Mouse (Mus musculus) layer of hippocampus, adult 18-20 months (tissue): ENCODE results near the gene Scyl1. TPM values are rescaled to one million over a fixed set of nuclear protein-coding genes. Genes with fewer than 3 reads are reported as not detected.

ENCODE experiments used
- DNase-seq, 2 experiments: peaks; one replicate each; pipeline ENCODE4 v3.0.0; 2022; ENCODE audit warnings: low spot score in 2 of 2
- total RNA-seq, 2 experiments: library from RNA; stranded (reverse); gene quantifications; 2 replicates each; pipeline ENCODE4 v1.2.3; 2021

Scyl1 gene
- total RNA-seq, 2 experiments from 2014 or later, result 77.3 to 80.3 TPM

GRCm38 (mm10) chr19:5803041-5803880, 32.0 kb upstream of the Scyl1 start:
- DNase-seq, result peak; percentile 98 to 99

DNA sequence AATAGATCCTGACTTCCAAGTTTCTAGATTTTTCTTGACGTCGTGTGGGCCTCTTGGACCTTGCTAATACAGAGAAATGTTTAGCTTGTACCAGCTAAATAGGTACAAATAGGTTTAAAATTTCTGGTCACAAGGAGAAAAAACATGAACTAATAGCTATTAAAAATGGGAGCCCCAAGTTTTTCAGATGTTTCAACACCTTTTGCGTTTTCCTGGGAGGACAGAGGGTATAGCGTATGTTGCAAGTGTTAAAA, 31.5 kb upstream of the Scyl1 start:
- no peak for DNase-seq

DNA sequence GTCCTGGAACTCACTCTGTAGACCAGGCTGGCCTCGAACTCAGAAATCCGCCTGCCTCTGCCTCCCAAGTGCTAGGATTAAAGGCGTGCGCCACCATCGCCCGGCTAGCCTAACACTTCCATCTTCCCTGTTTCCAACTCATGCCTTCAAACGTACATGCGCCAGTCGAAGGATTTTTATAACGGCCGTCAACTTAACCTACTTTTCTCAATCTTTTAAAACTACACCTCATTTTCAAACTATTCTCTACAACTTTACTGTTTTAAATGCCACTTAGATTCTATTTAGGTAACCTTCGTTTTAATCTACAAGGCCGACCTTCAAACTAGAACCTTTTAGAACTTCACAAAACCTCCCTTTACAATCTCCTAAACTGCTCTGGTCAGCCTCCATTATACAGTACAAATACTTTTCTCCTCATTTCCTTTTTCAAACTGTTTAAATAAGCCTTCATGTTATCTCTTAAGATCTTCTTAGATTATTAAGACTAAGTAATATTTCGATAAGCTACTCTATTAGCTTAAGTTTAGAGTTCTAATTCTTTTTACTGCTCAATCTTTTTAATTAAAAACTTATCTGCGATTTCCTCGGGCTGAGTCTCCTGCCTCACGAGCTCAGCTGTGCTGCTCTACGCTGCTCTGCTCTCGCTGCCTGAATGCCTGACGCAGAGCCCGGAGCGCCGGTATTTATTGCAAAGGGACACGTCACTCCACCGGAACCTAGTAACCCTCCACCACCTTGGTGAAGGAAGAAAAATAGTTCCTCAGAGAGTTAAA, 31.0 kb upstream of the Scyl1 start:
- peak; percentile 93 to 98 for DNase-seq

GRCm38 (mm10) chr19:5801432-5801964, 30.3 kb upstream of the Scyl1 start:
- DNase-seq, result no peak

GRCm38 (mm10) chr19:5800632-5801431, 29.6 kb upstream of the Scyl1 start:
- DNase-seq, result no peak

DNA sequence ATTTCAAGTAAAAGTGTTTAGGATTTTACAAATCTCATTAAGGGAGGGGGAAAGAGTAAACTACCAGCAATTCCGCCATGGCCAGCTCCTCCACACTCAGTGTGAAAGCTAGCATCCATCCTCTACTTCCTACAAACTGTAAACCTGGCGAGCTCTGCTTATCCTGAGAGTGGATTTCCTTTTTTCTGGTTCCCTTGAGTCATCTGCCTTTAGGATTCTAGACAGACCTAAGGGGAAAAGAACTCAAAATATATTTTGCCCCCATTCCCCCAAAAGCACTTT, 29.1 kb upstream of the Scyl1 start:
- no peak for DNase-seq

- DNase-seq, result no peak
These were observed 28.5 kb upstream of the Scyl1 start for GRCm38 (mm10) chr19:5799566-5800349.

GRCm38 (mm10) chr19:5798700-5799479, 27.7 kb upstream of the Scyl1 start:
- peak in 1 of 2 experiments; percentile 22 for DNase-seq

DNA sequence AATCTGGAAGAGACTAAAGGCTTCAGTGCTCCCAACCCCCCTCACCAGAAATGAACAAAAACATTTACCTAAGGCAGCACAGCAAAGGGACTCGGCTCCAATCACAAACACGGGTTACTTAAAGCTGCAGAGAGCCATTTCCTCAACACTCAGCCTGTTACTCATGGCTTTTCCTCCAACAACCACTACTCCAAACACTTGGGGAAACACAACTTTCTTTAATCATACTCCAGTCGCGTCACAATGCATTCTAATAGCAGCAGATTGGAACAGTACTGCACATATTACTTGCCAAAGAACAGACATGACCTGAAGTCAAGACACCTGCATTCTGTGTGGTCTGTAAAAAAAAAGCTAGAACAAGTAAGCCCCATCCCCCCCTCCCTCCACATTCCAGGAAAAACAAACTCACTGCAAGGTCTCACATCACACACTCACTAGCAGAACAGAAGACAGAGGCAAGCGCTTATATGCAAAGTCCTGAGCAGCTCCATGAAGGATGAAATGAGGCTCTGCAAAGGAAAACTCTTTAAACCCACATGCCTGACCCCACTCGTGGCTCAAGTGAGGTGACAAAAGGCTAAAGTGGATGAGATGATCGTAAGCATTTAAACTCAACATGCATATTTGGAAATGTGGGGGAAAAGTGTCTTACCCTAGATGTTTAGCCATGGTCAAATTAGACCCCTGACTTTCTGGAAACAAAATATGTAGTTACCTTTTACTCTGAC, 26.3 kb upstream of the Scyl1 start:
- no peak for DNase-seq

GRCm38 (mm10) chr19:5796573-5797111, 25.4 kb upstream of the Scyl1 start:
- DNase-seq, result no peak

GRCm38 (mm10) chr19:5795668-5796572, 24.7 kb upstream of the Scyl1 start:
- DNase-seq, result no peak

GRCm38 (mm10) chr19:5794771-5795576, 23.8 kb upstream of the Scyl1 start:
- peak in 1 of 2 experiments; percentile 51 for DNase-seq

- DNase-seq, result peak in 1 of 2 experiments; percentile 69
These were observed 22.9 kb upstream of the Scyl1 start for GRCm38 (mm10) chr19:5793917-5794770.

- DNase-seq, result peak in 1 of 2 experiments; percentile 71
These were observed 21.9 kb upstream of the Scyl1 start for GRCm38 (mm10) chr19:5793116-5793515.

DNA sequence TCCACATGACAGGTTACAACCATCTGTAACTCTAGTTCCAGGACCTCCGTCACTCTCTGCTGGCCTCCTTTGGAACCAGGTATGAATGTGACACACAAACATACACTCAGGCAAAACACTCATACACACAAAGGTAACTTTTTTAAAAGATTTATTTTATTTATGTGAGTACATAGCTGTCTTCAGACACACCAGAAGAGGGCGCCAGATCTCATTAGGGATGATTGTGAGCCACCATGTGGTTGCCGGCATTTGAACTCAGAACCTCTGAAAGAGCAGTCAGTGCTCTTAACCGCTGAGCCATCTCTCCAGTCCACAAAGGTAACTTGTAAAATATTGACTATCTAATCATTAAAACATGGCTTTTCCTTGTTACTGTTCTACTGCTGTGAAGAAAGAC, 20.1 kb upstream of the Scyl1 start:
- DNase-seq, result no peak

GRCm38 (mm10) chr19:5789066-5789465, 17.8 kb upstream of the Scyl1 start:
- no peak for DNase-seq
